Mouse (Mus musculus): ENCODE measurements around the gene Ilf3.

Ilf3 gene

DNA sequence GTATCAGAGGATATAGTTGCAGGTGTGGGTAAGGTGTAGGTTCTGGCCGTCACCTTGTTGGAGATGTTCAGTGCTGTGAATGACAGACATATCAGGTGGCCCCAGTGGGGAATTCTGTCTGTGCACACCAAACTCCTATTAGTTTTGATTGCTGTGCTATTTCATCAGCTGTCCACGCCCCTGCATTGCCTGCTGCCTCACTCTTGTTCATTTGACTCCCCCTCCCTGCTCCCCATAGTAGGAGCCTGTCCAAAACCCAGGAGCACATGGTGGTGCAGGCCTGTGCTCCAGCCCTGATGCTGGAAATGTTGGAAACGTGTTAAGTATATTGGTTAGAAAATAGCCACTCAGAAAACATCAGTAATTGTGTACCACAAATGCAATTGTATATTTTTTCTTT is 71.8 kb downstream of the Ilf3 start:
- no peak for DNase-seq (ENCODE audit: low spot score)

- DNase-seq (ENCODE audit: low spot score): no peak
Measured at GRCm38 (mm10) chr9:21439914-21440313, 72.2 kb downstream of the Ilf3 start.

- DNase-seq (ENCODE audit: low spot score): no peak
Measured at GRCm38 (mm10) chr9:21440387-21440786, 72.7 kb downstream of the Ilf3 start.

DNA sequence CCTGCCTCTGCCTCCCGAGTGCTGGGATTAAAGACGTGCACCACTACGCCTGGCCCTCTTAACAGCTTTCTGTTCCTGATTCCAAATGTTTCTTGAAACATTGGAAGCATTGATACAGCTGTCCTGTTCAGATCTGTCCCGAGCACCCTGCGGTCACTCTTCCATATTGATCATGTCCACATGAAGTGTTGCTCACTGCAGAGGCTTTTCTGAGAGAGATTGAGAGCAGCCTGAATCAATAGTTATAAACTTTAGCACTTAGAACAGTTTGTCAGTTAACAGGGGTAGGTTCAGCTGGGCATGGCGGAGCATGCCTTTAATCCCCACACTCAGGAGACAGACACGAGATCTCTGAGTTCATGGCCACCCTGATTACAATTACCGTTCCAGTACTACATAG is 76.2 kb downstream of the Ilf3 start:
- no peak for DNase-seq (ENCODE audit: low spot score)

GRCm38 (mm10) chr9:21444574-21444973 is 76.9 kb downstream of the Ilf3 start:
- DNase-seq (ENCODE audit: low spot score): no peak

- DNase-seq (ENCODE audit: low spot score): no peak
Measured at GRCm38 (mm10) chr9:21445081-21445744, 77.5 kb downstream of the Ilf3 start.

DNA sequence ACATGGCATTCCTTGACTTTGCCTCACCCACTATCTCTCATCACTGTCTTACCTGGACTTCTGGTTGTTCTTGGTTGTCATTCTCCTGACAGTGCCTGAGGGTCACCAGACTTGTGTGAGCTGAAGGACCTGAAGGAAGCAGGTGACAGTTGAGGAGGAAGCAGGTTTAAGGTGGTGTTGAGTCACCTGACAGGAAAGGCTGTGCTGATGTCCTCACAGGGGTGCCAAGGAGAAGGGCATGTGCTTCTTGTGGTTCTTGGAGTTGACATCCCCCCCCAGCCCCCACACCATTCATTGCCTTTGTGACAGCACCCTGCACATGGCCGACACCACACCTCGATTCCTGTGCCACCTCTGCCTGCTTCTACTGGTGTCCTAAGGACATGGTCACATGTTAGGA is 80.1 kb downstream of the Ilf3 start:
- DNase-seq (ENCODE audit: low spot score): no peak

GRCm38 (mm10) chr9:21449710-21450109 is 82.0 kb downstream of the Ilf3 start:
- no peak for DNase-seq (ENCODE audit: low spot score)

GRCm38 (mm10) chr9:21450270-21450669 is 82.6 kb downstream of the Ilf3 start:
- no peak for DNase-seq (ENCODE audit: low spot score)

DNA sequence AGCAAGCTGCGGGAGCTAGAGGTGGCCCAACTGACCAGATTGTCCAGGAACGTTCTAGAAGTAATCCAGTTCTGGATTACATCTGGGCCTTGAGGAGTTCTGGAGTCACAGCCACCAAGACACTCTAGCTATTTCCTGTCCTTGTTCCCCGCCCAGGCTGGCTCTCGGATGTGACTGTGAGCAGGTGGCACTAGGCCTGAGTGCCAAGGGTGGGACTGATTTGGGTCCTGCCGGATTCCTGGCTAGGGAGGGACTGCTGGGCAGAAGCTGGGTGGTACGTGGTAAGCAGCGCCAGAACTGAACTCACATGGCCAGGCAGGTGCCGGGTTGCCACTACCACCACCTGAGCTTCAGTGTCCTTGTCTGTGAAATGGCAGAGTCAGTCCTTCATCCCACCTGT is 83.7 kb downstream of the Ilf3 start:
- no peak for DNase-seq (ENCODE audit: low spot score)

- no peak for DNase-seq (ENCODE audit: low spot score)
Measured at GRCm38 (mm10) chr9:21451870-21452269, 84.2 kb downstream of the Ilf3 start.

DNA sequence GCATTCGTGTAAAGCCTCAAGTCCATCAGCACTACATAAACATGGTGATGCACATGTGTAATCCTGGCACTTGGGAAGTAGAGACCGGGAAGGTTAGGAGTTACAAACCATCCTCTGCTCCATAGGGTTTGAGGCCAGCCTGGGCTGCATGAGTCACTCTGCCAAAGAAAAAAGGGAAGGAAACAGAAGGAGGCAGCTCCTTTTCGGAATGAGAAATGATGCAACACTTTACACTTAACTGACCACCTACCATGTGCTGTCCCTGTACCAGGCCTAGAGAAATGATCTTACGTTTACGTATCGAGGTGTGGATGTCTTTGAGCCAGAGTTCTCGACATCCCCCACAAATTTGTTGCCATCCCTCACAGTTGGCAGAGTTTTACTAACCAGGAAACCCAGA is 85.3 kb downstream of the Ilf3 start:
- DNase-seq (ENCODE audit: low spot score): no peak

GRCm38 (mm10) chr9:21453459-21453858 is 85.8 kb downstream of the Ilf3 start:
- no peak for DNase-seq (ENCODE audit: low spot score)

DNA sequence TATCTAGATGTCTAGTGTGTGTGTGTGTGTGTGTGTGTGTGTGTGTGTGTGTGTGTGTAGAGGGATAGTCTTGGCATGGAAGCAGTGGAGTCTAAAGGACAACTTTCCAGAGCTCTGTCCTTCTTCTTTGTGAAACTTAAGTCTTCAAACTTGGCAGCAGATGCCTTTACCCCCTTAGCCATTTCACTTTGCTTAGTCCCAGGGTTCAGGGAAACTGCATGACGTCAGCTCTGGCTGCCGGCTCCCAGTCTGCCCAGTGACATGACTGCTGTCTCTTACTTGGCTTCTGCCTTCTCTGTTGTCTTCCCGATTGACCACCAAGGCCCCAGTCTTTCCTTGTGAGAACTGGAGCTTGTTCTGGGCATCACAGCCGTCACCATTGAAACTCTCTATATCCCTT is 86.9 kb downstream of the Ilf3 start:
- DNase-seq (ENCODE audit: low spot score): no peak
